Mouse (Mus musculus) right cerebral cortex, postnatal 36 days (tissue): ENCODE results near the gene Plekhf1.

Experiments
- DNase-seq, 2 experiments: peaks; one replicate each; pipeline ENCODE4 v3.0.0; 2022; ENCODE audit warnings: low spot score in 2 of 2, mixed read lengths in 1 of 2

The Plekhf1 gene

GRCm38 (mm10) chr7:38218631-38219367 is 9.0 kb downstream of the Plekhf1 start:
- no peak for DNase-seq

- peak; percentile 60 to 72 for DNase-seq
Observed at GRCm38 (mm10) chr7:38217417-38218171, 10.2 kb downstream of the Plekhf1 start.

- DNase-seq = no peak
Observed at GRCm38 (mm10) chr7:38215697-38216096, 12.1 kb downstream of the Plekhf1 start.

GRCm38 (mm10) chr7:38215281-38215680 is 12.5 kb downstream of the Plekhf1 start:
- DNase-seq = no peak

GRCm38 (mm10) chr7:38214473-38215214 is 13.2 kb downstream of the Plekhf1 start:
- DNase-seq = no peak

- no peak for DNase-seq
Observed at GRCm38 (mm10) chr7:38212651-38213062, 15.2 kb downstream of the Plekhf1 start.

- DNase-seq = no peak
Observed at GRCm38 (mm10) chr7:38209478-38210152, 18.2 kb downstream of the Plekhf1 start.

GRCm38 (mm10) chr7:38208969-38209368 is 18.8 kb downstream of the Plekhf1 start:
- DNase-seq = no peak

GRCm38 (mm10) chr7:38206564-38206963 is 21.3 kb downstream of the Plekhf1 start:
- no peak for DNase-seq

GRCm38 (mm10) chr7:38205801-38206200 is 22.0 kb downstream of the Plekhf1 start:
- DNase-seq = no peak

- no peak for DNase-seq
Observed at GRCm38 (mm10) chr7:38204314-38204713, 23.5 kb downstream of the Plekhf1 start.

- DNase-seq = no peak
Observed at GRCm38 (mm10) chr7:38201290-38201658, 26.5 kb downstream of the Plekhf1 start.

- peak; percentile 70 to 75 for DNase-seq
Observed at GRCm38 (mm10) chr7:38200606-38201289, 27.1 kb downstream of the Plekhf1 start.

- DNase-seq = no peak
Observed at GRCm38 (mm10) chr7:38199907-38200605, 27.8 kb downstream of the Plekhf1 start.

GRCm38 (mm10) chr7:38191571-38191970 is 36.2 kb downstream of the Plekhf1 start:
- no peak for DNase-seq

- no peak for DNase-seq
Observed at GRCm38 (mm10) chr7:38191146-38191545, 36.7 kb downstream of the Plekhf1 start.

- DNase-seq = no peak
Observed at GRCm38 (mm10) chr7:38190056-38190835, 37.6 kb downstream of the Plekhf1 start.

GRCm38 (mm10) chr7:38189136-38189982 is 38.5 kb downstream of the Plekhf1 start:
- no peak for DNase-seq
